In the genomic region with DNA sequence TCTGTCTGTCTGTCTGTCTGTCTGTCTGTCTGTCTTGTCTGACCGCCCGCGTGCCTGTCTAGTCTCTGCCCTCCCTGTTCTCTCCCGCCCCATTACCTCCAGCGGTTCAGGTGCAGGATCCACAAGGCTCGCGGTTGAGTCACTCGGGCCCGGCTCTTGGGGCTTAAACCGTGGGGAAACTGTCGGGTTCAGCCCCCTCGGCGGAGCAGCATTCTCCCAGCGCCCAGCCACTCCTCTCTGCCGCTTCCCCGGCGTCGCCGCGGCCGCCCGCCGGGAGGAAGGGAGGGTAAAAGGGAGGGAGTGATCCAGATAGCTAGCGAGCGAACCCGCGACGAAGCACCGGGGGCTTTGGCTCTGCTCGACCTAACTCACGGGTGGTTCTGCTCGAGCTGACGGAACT, we compare ENCODE assay signal across 8 mouse cellular contexts. TPM values are rescaled to one million over a fixed set of nuclear protein-coding genes. Genes with fewer than 3 reads are reported as not detected.
DNase-seq lines count a peak whose midpoint lies in the region; ATAC-seq and TF ChIP-seq lines count a peak whose summit lies in the region.

A gene (minus strand): TSS at position 389 of the 400 bp plus-strand sequence.

- TF ChIP-seq CTCF in C2C12 (IDR thresholded peaks at IDR 0.05; ENCODE audit: control insufficient read depth, insufficient read depth, insufficient read length) = no peak
- TF ChIP-seq CTCF in liver, postnatal 0 days (IDR thresholded peaks at IDR 0.05; ENCODE audit: low read depth) = no peak

- H3K27me3 ChIP-seq in C2C12 (ENCODE audit: control insufficient read depth, insufficient read depth, insufficient read length) = no peaks in the 10 kb centered on the region
- H3K27me3 ChIP-seq in forebrain, embryonic 16.5 days (replicated peaks; ENCODE audit: control insufficient read depth, insufficient read depth, low read length) = peaks cover 96% of the 10 kb centered on the region
- peaks cover 87% of the 10 kb centered on the region for H3K27me3 ChIP-seq in liver, postnatal 0 days (ENCODE audit: insufficient read depth, low read length)

- H3K4me2 ChIP-seq in forebrain, embryonic 16.5 days (ENCODE audit: low read length) = peak within 1 kb of the TSS; percentile 41
- peak within 1 kb of the TSS; percentile 50 for H3K4me2 ChIP-seq in liver, postnatal 0 days (ENCODE audit: low read depth, low read length)

- H3K27ac ChIP-seq in forebrain, embryonic 16.5 days (ENCODE audit: low read length) = no peak within 1 kb of the TSS
- no peak within 1 kb of the TSS for H3K27ac ChIP-seq in liver, postnatal 0 days (ENCODE audit: low read depth)

- H3ac ChIP-seq in C2C12 (ENCODE audit: control insufficient read depth, insufficient read length, low read depth) = peak within 1 kb of the TSS; percentile 78

- H3K36me3 ChIP-seq in C2C12 (ENCODE audit: control insufficient read depth, insufficient read depth) = peaks cover 21% of the 10 kb centered on the region
- no peaks in the 10 kb centered on the region for H3K36me3 ChIP-seq in forebrain, embryonic 16.5 days (ENCODE audit: control insufficient read depth, insufficient read depth)
- no peaks in the 10 kb centered on the region for H3K36me3 ChIP-seq in liver, postnatal 0 days (replicated peaks; ENCODE audit: insufficient read depth, low read length)

- peaks cover 4% of the 10 kb centered on the region for H3K79me3 ChIP-seq in C2C12 (ENCODE audit: low read depth)

- no peak for ATAC-seq in forebrain, embryonic 16.5 days
- ATAC-seq in liver, postnatal 0 days = no peak

- WGBS in forebrain, embryonic 16.5 days = 0% methylated on average over 24 of the region's 33 CpGs
- under 1% methylated on average over 33 of the region's 33 CpGs for WGBS in liver, postnatal 0 days (ENCODE audit: insufficient replicate concordance)

- H3K4me3 ChIP-seq in C2C12 (ENCODE audit: insufficient read depth, poor library complexity, severe bottlenecking) = peak within 1 kb of the TSS; percentile 63
- peak within 1 kb of the TSS; percentile 28 for H3K4me3 ChIP-seq in forebrain, embryonic 16.5 days (replicated peaks; ENCODE audit: low read length)
- peak within 1 kb of the TSS; percentile 20 for H3K4me3 ChIP-seq in liver, postnatal 0 days (ENCODE audit: low read depth, low read length)

- peaks cover 23% of the 10 kb centered on the region for H3K79me2 ChIP-seq in C2C12 (ENCODE audit: control insufficient read depth, insufficient read depth)

- no peaks in the 10 kb centered on the region for H3K9me3 ChIP-seq in forebrain, embryonic 16.5 days (ENCODE audit: control insufficient read depth, low read length)
- no peaks in the 10 kb centered on the region for H3K9me3 ChIP-seq in liver, postnatal 0 days (ENCODE audit: low read length)

- TF ChIP-seq EP300 in liver, postnatal 0 days (IDR thresholded peaks at IDR 0.05; ENCODE audit: low read depth) = no peak

- 0 out of 2 replicates have a peak within 1 kb of the TSS, but pooled peaks have one; percentile 9 for H3K9ac ChIP-seq in forebrain, embryonic 16.5 days (replicated peaks; ENCODE audit: low read depth, low read length)
- H3K9ac ChIP-seq in liver, postnatal 0 days (replicated peaks) = 0 out of 2 replicates have a peak within 1 kb of the TSS, but pooled peaks have one; percentile 30

- DNase-seq in adrenal gland, postnatal 14 days = peak; percentile 51
- DNase-seq in adrenal gland, adult 8-10 months = no peak
- DNase-seq in liver, postnatal 0 days = no peak
- DNase-seq in left cerebral cortex, adult 18-20 months (ENCODE audit: low spot score in 2 of 2) = no peak
- DNase-seq in right cerebral cortex, adult 2 months (ENCODE audit: low spot score in 2 of 2) = no peak
- no peak for DNase-seq in urinary bladder, postnatal 14 days (ENCODE audit: low spot score)

- H3K4me1 ChIP-seq in forebrain, embryonic 16.5 days (replicated peaks; ENCODE audit: control insufficient read depth, insufficient read depth, low read length) = peaks cover 18% of the 10 kb centered on the region
- H3K4me1 ChIP-seq in liver, postnatal 0 days (ENCODE audit: insufficient read depth) = peaks cover 20% of the 10 kb centered on the region

TF ChIP-seq in C2C12, 6 proteins besides CTCF, POLR2A, EP300 and RAD21:
- no peak for TF ChIP-seq CEBPB (IDR thresholded peaks at IDR 0.05; ENCODE audit: low read depth)
- no peak for TF ChIP-seq MAX (IDR thresholded peaks at IDR 0.05)
- TF ChIP-seq USF1 (IDR thresholded peaks at IDR 0.05; ENCODE audit: low read depth) = no peak
- no peak for TF ChIP-seq FOSL1 (IDR thresholded peaks at IDR 0.05; ENCODE audit: insufficient read depth, low read length, poor library complexity, severe bottlenecking)
- no peak for TF ChIP-seq MYOG (IDR thresholded peaks at IDR 0.05; ENCODE audit: control insufficient read depth, extremely low read depth, insufficient read length)
- no peak for TF ChIP-seq MYOD1 (IDR thresholded peaks at IDR 0.05; ENCODE audit: control insufficient read depth, insufficient read length, low read depth)
TF ChIP-seq in C2C12: peak in this region for 0.

RNA-seq across cellular contexts. Expression of the gene that starts here (rescaled TPM):
- total RNA-seq in adrenal gland, postnatal 14 days (2021) = 0.48 and 0.79 TPM in 2 replicates
- 10 to 100 TPM in 1 of 4 experiments, 1 to 10 TPM in 1, under 1 TPM in 2; 0.49 to 12.9 (median 5.0) TPM for total RNA-seq in adrenal gland, adult 8-10 months (2022)
- 14.5 TPM for polyA plus RNA-seq in C2C12 (2012; fragmentation: generic; extraction: Trizol)
- polyA plus RNA-seq in forebrain, embryonic 16.5 days (2015; fragmentation: Nextera tagmentation; extraction: Ambion mirVana) = not detected in 2 replicates
- polyA plus RNA-seq in liver, postnatal 0 days (2015; fragmentation: Nextera tagmentation; extraction: Ambion mirVana) = 0.04 and 0.08 TPM in 2 replicates
- total RNA-seq in left cerebral cortex, adult 18-20 months (2021) = 1 to 10 TPM in 1 of 2 experiments, under 1 TPM in 1; 0.63 to 1.1 TPM

Comparison
In these comparisons a context has a peak if more than half of its experiments do, and no peak if none do; other contexts are left out.
1. RNA of the gene that starts here (polyA plus RNA-seq): 14.5 TPM in C2C12 (single experiment); 0.04 to 0.08 TPM in liver, postnatal 0 days and not detected in forebrain, embryonic 16.5 days; every median in the first group is over 10 times any median in the second.
2. Peak in DNase-seq in adrenal gland, postnatal 14 days; RNA of the gene not detected or under 1 TPM.
3. Peak in every context shown above with its lines, with median percentiles within 50 percentile points of each other: H3K4me3 ChIP-seq.